Mouse (Mus musculus): ENCODE results near the gene Tex50. TPM values are rescaled to one million over a fixed set of nuclear protein-coding genes. Genes with fewer than 3 reads are reported as not detected.
A peak's percentile ranks its signal among the peaks of the same experiment; 100 is the strongest.
"Not testable (repeated sequence)": the region's sequence is repeated elsewhere in the genome, so short reads cannot be mapped to it uniquely, and the experiment has no call there.

Gene Tex50
- polyA plus RNA-seq, 1 experiment from 2014 or later: not detected

GRCm38 (mm10) chr1:161170651-161171050 lies 11.5 kb upstream of the Tex50 start:
- no peaks in the 10 kb centered on the region for H3K27me3 ChIP-seq (ENCODE audit: control insufficient read depth, insufficient read depth, low read length)
- peak overlapping the region; percentile 60 for H3K4me2 ChIP-seq
- no peaks in the 10 kb centered on the region for H3K4me1 ChIP-seq (ENCODE audit: control insufficient read depth, insufficient read depth, low read length)
- H3K9me3 ChIP-seq (ENCODE audit: control insufficient read depth, low read length): no peaks in the 10 kb centered on the region
- ATAC-seq (ENCODE audit: low FRiP score) (peak; percentile 96), DNase-seq (ENCODE audit: low spot score, missing footprints) (peak; percentile 94)
- H3K9ac ChIP-seq (ENCODE audit: low read length): peak overlapping the region; percentile 56
- WGBS: under 1% methylated on average over 40 of the region's 40 CpGs
- no peaks in the 10 kb centered on the region for H3K36me3 ChIP-seq (ENCODE audit: control insufficient read depth, insufficient read depth, low read length)
- H3K4me3 ChIP-seq (ENCODE audit: low read depth, low read length): peak overlapping the region; percentile 37
- no peak overlapping the region for H3K27ac ChIP-seq (ENCODE audit: low read depth, low read length)

DNA sequence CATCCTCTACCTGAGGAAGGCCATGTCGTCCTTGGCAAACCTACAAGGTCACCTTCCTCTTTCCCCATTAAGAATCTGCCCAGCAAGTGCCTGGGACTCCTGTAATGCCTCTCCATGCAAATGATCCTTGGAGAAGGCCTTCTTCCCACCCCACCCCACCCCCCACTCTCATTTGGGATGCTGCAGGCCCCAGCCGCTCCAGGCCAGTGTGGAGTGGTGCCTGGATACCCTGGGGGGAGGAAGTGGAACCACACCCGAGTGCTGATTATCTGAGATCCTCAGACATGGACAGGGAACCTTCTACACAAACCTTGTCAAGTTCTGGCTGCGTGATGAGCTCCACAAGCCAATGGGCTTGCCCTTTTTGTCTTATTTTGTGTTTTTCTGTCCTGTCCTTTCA lies 1.2 kb upstream of the Tex50 start:
- ATAC-seq (ENCODE audit: low FRiP score) (no peak), DNase-seq (ENCODE audit: low spot score, missing footprints) (no peak)
- Histone ChIP-seq H3K4me3 (ENCODE audit: low read depth, low read length) (no peak overlapping the region), H3K4me2 (no peak overlapping the region), H3K36me3 (ENCODE audit: control insufficient read depth, insufficient read depth, low read length) (no peaks in the 10 kb centered on the region), H3K27me3 (ENCODE audit: control insufficient read depth, insufficient read depth, low read length) (no peaks in the 10 kb centered on the region), H3K9ac (ENCODE audit: low read length) (no peak overlapping the region), H3K4me1 (ENCODE audit: control insufficient read depth, insufficient read depth, low read length) (no peaks in the 10 kb centered on the region), H3K27ac (ENCODE audit: low read depth, low read length) (no peak overlapping the region), H3K9me3 (ENCODE audit: control insufficient read depth, low read length) (no peaks in the 10 kb centered on the region)
- WGBS: 59% methylated on average over 4 of the region's 4 CpGs

- ATAC-seq (ENCODE audit: low FRiP score): no peak
- WGBS: 85% methylated on average over 10 of the region's 10 CpGs
- H3K36me3 ChIP-seq (ENCODE audit: control insufficient read depth, insufficient read depth, low read length): no peaks in the 10 kb centered on the region
- no peak overlapping the region for H3K4me3 ChIP-seq (ENCODE audit: low read depth, low read length)
- H3K27me3 ChIP-seq (ENCODE audit: control insufficient read depth, insufficient read depth, low read length): no peaks in the 10 kb centered on the region
- H3K4me1 ChIP-seq (ENCODE audit: control insufficient read depth, insufficient read depth, low read length): no peaks in the 10 kb centered on the region
- no peak for DNase-seq (ENCODE audit: low spot score, missing footprints)
- no peaks in the 10 kb centered on the region for H3K9me3 ChIP-seq (ENCODE audit: control insufficient read depth, low read length)
- no peak overlapping the region for H3K27ac ChIP-seq (ENCODE audit: low read depth, low read length)
- no peak overlapping the region for H3K4me2 ChIP-seq
- no peak overlapping the region for H3K9ac ChIP-seq (ENCODE audit: low read length)
Measured at GRCm38 (mm10) chr1:161156546-161156945, 2.6 kb downstream of the Tex50 start.

DNA sequence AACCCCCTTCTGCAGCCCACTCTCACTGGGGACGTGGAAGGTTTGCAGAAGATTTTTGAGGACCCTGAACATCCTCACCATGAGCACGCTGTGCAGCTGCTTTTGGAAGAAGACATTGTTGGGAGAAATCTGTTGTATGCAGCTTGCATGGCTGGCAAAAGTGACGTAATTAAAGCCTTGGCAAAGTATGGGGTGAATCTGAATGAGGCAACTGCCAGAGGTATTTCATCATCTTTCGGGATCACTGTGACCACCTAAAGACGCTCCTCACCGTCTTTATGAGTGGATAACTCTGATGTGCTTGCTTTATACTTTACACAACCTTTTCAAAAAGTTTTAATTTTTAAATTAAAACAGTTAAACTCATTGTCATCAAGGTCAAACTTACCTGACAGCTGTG lies 8.0 kb downstream of the Tex50 start:
- Histone ChIP-seq H3K27me3 (ENCODE audit: control insufficient read depth, insufficient read depth, low read length) (no peaks in the 10 kb centered on the region), H3K9ac (ENCODE audit: low read length) (no peak overlapping the region), H3K27ac (ENCODE audit: low read depth, low read length) (no peak overlapping the region), H3K4me1 (ENCODE audit: control insufficient read depth, insufficient read depth, low read length) (no peaks in the 10 kb centered on the region), H3K36me3 (ENCODE audit: control insufficient read depth, insufficient read depth, low read length) (no peaks in the 10 kb centered on the region), H3K4me3 (ENCODE audit: low read depth, low read length) (no peak overlapping the region), H3K4me2 (no peak overlapping the region), H3K9me3 (ENCODE audit: control insufficient read depth, low read length) (no peaks in the 10 kb centered on the region)
- 81% methylated on average over 6 of the region's 6 CpGs for WGBS
- DNase-seq (ENCODE audit: low spot score, missing footprints) (no peak), ATAC-seq (ENCODE audit: low FRiP score) (no peak)

DNA sequence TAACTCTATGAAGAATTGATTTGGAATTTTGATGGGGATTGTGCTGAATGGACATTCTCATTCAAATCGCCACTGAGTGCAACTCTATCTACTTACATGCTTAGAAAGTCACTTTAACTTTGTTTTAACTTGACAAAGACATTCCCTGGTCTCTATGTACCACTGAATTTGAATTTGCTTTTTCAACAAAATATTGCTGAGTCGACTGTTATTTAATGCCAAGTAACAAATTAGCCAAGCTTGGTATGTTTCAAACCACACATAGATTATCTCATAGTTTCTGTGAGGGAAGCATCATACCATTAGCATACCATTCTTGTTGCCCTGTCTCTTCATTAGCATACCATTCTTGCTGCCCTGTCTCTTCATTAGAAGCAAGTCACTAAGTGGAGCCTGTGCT lies 11.2 kb downstream of the Tex50 start:
- Histone ChIP-seq H3K27ac (ENCODE audit: low read depth, low read length) (no peak overlapping the region), H3K36me3 (ENCODE audit: control insufficient read depth, insufficient read depth, low read length) (no peaks in the 10 kb centered on the region), H3K9me3 (ENCODE audit: control insufficient read depth, low read length) (no peaks in the 10 kb centered on the region), H3K4me1 (ENCODE audit: control insufficient read depth, insufficient read depth, low read length) (no peaks in the 10 kb centered on the region), H3K4me2 (no peak overlapping the region), H3K4me3 (ENCODE audit: low read depth, low read length) (no peak overlapping the region), H3K27me3 (ENCODE audit: control insufficient read depth, insufficient read depth, low read length) (no peaks in the 10 kb centered on the region), H3K9ac (ENCODE audit: low read length) (no peak overlapping the region)
- no peak for ATAC-seq (ENCODE audit: low FRiP score)
- WGBS: 80% methylated on average over 2 of the region's 2 CpGs
- DNase-seq (ENCODE audit: low spot score, missing footprints): no peak

- not testable (repeated sequence) for H3K27ac ChIP-seq (ENCODE audit: low read depth, low read length); H3K27me3 ChIP-seq (ENCODE audit: control insufficient read depth, insufficient read depth, low read length); H3K4me2 ChIP-seq; H3K9me3 ChIP-seq (ENCODE audit: control insufficient read depth, low read length); H3K4me1 ChIP-seq (ENCODE audit: control insufficient read depth, insufficient read depth, low read length); ATAC-seq (ENCODE audit: low FRiP score); H3K4me3 ChIP-seq (ENCODE audit: low read depth, low read length); DNase-seq (ENCODE audit: low spot score, missing footprints); H3K9ac ChIP-seq (ENCODE audit: low read length); H3K36me3 ChIP-seq (ENCODE audit: control insufficient read depth, insufficient read depth, low read length)
- 87% methylated on average over 8 of the region's 8 CpGs for WGBS
Measured at GRCm38 (mm10) chr1:161145611-161146010, 13.5 kb downstream of the Tex50 start.

DNA sequence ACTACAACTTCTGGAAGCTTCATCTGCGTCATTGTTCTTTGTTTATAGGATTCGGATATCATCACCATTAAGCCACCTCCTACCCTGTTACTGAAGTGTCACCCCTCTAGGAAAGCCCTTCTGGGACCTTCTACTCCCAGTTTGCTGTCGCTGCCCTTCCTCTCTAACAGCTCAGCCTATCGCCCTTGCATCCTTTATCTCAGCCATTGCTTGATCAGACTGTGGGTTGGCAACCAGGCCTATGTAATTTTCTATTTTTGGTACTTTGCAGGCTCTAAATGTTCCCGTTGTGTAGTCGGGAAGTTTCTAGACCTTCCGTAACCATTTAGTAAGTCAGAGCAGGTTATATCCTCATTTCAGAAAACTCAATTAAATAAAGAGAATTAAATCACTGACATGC lies 15.9 kb downstream of the Tex50 start:
- Histone ChIP-seq H3K9ac (ENCODE audit: low read length) (no peak overlapping the region), H3K27me3 (ENCODE audit: control insufficient read depth, insufficient read depth, low read length) (no peaks in the 10 kb centered on the region), H3K27ac (ENCODE audit: low read depth, low read length) (no peak overlapping the region), H3K4me3 (ENCODE audit: low read depth, low read length) (no peak overlapping the region), H3K4me2 (peak overlapping the region; percentile 69; the same call in 1 of the 2 replicates), H3K9me3 (ENCODE audit: control insufficient read depth, low read length) (no peaks in the 10 kb centered on the region), H3K36me3 (ENCODE audit: control insufficient read depth, insufficient read depth, low read length) (no peaks in the 10 kb centered on the region), H3K4me1 (ENCODE audit: control insufficient read depth, insufficient read depth, low read length) (no peaks in the 10 kb centered on the region)
- no peak for ATAC-seq (ENCODE audit: low FRiP score)
- DNase-seq (ENCODE audit: low spot score, missing footprints): no peak
- WGBS: 89% methylated on average over 7 of the region's 7 CpGs

DNA sequence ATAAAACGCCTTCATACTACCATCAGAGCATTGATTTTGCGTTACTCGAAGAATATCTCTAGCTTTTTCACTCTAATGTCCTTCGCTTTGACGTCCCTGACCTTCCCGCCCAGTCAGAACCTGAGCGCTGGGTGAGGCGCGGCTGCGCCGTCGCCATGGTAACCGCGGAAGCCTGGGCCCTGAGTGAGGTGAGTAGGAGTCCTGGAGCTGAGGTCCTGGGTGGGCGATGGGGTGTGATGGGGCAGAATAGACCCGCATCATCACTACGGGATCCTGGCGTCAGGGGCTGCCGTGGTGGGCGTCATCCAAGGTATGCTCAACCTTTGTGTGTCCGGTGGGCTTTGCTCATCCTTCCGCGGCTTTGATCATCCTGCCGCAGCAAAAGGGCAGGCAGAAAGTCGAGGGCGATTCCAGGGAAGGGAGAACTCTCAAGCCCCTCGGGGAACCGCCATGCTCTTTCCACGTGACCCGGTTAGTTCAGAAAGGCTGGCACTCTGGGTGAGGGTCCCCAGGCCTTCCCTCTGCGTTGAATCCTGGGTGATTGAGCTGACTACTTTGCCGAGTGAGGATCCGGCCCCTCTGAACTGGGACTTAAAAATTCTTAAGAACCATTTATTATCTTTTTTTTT lies 16.5 kb downstream of the Tex50 start, which contains the start of gene Ankrd45:
Ankrd45 (plus strand) TSS at position 161 of the 629 bp plus-strand sequence.
- peak; percentile 96 for ATAC-seq (ENCODE audit: low FRiP score)
- peak within 1 kb of the TSS; percentile 40 for H3K4me3 ChIP-seq (ENCODE audit: low read depth, low read length)
- no peak within 1 kb of the TSS for H3K27ac ChIP-seq (ENCODE audit: low read depth, low read length)
- H3K27me3 ChIP-seq (ENCODE audit: control insufficient read depth, insufficient read depth, low read length): no peaks in the 10 kb centered on the region
- DNase-seq (ENCODE audit: low spot score, missing footprints): peak; percentile 94
- no peaks in the 10 kb centered on the region for H3K36me3 ChIP-seq (ENCODE audit: control insufficient read depth, insufficient read depth, low read length)
- no peaks in the 10 kb centered on the region for H3K9me3 ChIP-seq (ENCODE audit: control insufficient read depth, low read length)
- WGBS: 5% methylated on average over 33 of the region's 33 CpGs
- no peaks in the 10 kb centered on the region for H3K4me1 ChIP-seq (ENCODE audit: control insufficient read depth, insufficient read depth, low read length)
- peak within 1 kb of the TSS; percentile 56 for H3K9ac ChIP-seq (ENCODE audit: low read length)
- peak within 1 kb of the TSS; percentile 69 for H3K4me2 ChIP-seq

DNA sequence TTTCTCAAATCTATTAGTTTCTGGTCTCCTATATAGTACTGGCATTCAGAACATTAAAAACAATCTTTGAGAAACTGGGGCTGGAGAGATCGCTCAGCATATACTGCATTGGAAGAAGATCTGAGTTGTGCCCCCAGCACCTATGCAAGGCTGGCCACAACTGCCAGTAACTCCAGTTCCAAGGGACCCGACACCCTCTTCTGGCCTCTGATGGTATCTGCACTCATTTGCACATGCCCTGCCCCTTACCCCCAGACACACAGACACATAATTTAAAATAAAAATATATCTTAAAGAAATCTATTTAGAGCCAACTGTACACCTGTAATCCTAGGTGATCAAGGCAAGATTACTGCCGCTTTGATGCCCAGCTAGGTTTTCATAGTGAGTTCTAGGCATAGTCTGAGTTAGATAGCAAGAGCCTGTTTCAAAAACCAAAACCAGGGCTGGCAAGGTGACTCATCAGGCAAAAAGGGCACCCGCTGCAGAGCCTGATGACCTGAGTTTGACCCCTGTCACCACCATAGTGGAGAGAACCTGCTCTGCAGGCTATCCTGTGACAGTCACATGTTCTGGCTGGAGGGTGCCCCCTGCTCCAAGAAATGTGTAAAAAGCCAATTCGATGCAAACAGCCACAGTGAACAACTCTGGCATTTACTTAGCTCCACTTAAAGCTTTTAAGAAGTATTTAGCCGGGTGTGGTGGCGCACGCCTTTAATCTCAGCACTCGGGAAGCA lies 18.9 kb downstream of the Tex50 start:
- WGBS: 83% methylated on average over 9 of the region's 9 CpGs
- no peak overlapping the region for H3K9ac ChIP-seq (ENCODE audit: low read length)
- ATAC-seq (ENCODE audit: low FRiP score) (no peak), DNase-seq (ENCODE audit: low spot score, missing footprints) (no peak)
- no peaks in the 10 kb centered on the region for H3K4me1 ChIP-seq (ENCODE audit: control insufficient read depth, insufficient read depth, low read length)
- no peaks in the 10 kb centered on the region for H3K9me3 ChIP-seq (ENCODE audit: control insufficient read depth, low read length)
- no peak overlapping the region for H3K4me3 ChIP-seq (ENCODE audit: low read depth, low read length)
- H3K4me2 ChIP-seq: no peak overlapping the region
- no peaks in the 10 kb centered on the region for H3K36me3 ChIP-seq (ENCODE audit: control insufficient read depth, insufficient read depth, low read length)
- H3K27me3 ChIP-seq (ENCODE audit: control insufficient read depth, insufficient read depth, low read length): no peaks in the 10 kb centered on the region
- H3K27ac ChIP-seq (ENCODE audit: low read depth, low read length): no peak overlapping the region

Measured in midbrain, embryonic 11.5 days (tissue).